Mouse (Mus musculus) liver, postnatal 0 days (tissue): ENCODE measurements around the gene Hunk.

ENCODE experiments used
- CTCF ChIP-seq: sonication (generic); IDR thresholded peaks from 2 replicates; pipeline ENCODE4 v1.5.1; 2016; ENCODE audit warnings: antibody characterized with exemption, low read depth
- EP300 ChIP-seq: IDR thresholded peaks from 2 replicates; pipeline ENCODE4 v1.6.1; 2016; ENCODE audit warnings: antibody characterized with exemption, low read depth, mild to moderate bottlenecking

DNA sequence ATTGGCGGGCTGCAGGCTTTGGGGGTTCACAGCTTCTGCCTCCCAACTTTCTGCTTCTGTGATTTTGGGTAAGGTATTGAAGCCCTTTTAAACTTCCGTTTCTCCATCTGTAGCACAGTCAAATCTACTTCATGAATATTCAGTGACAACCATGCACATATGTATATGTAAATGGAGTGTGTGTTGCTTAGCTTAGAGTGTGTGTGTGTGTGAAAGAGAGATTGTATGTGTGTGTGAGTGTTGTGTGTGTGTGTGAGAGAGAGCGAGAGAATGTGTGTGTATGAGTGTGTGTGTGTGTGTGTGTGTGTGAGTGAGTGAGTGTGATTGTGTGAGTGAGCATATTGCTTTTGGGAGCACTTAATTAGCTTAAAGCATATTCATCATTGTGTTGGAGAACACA, 19.4 kb downstream of the Hunk start:
- TF ChIP-seq CTCF (no peak), EP300 (no peak)
